ENCODE assay signal across 21 mouse cellular contexts in genomic region chr1:167382316-167382715, GRCm38 (mm10). TPM values are rescaled to one million over a fixed set of nuclear protein-coding genes. Genes with fewer than 3 reads are reported as not detected.
A peak's percentile ranks its signal among the peaks of the same experiment; 100 is the strongest.
DNase-seq lines count a peak whose midpoint lies in the region; ATAC-seq and TF ChIP-seq lines count a peak whose summit lies in the region.
"Had no signal": no experiment of that assay in that cellular context is flagged by ENCODE, and none has a peak within 500 bp of the region (broad histone marks: within the 10 kb centered on the region; RNA-seq: fewer than 3 reads in every experiment).

No protein-coding gene starts in this region.

- no peak for ATAC-seq in heart, embryonic 11.5 days (replicated peaks; ENCODE audit: insufficient number of reproducible peaks, low FRiP score, low TSS enrichment)
- no peak for ATAC-seq in intestine, embryonic 16.5 days
- ATAC-seq in liver, embryonic 14.5 days (ENCODE audit: insufficient read depth): no peak
- no peak for ATAC-seq in stomach, embryonic 16.5 days (ENCODE audit: insufficient read depth, low FRiP score)
- ATAC-seq in CD4-positive, CD25-positive, alpha-beta regulatory T cell, adult 4 months: no peak
- ATAC-seq: forebrain, embryonic 16.5 days; hindbrain, postnatal 0 days; midbrain, embryonic 16.5 days had no signal

- H3K4me3 ChIP-seq in heart, embryonic 11.5 days (ENCODE audit: low read depth, low read length): no peak overlapping the region
- H3K4me3 ChIP-seq in intestine, embryonic 16.5 days (ENCODE audit: low read length): no peak overlapping the region
- H3K4me3 ChIP-seq in liver, embryonic 14.5 days (ENCODE audit: insufficient read depth in 1 of 2, low read depth in 2 of 2, low read length in 2 of 2): peak overlapping the region in 1 of 2 experiments; percentile 34; a peak in 2 of 4 replicates
- no peak overlapping the region for H3K4me3 ChIP-seq in stomach, embryonic 16.5 days (replicated peaks; ENCODE audit: low read length)
- H3K4me3 ChIP-seq: embryonic facial prominence, embryonic 12.5 days had no signal

- peak overlapping the region; percentile 31; the same call in 1 of the 2 replicates for H3K27ac ChIP-seq in heart, embryonic 11.5 days (ENCODE audit: low read depth, low read length)
- peak overlapping the region; percentile 76 for H3K27ac ChIP-seq in intestine, embryonic 16.5 days (ENCODE audit: low read length)
- H3K27ac ChIP-seq in liver, embryonic 14.5 days: peak overlapping the region; percentile 99
- H3K27ac ChIP-seq in stomach, embryonic 16.5 days (ENCODE audit: low read length): peak overlapping the region; percentile 72
- H3K27ac ChIP-seq: embryonic facial prominence, embryonic 12.5 days; hindbrain, postnatal 0 days had no signal

- H3K4me1 ChIP-seq in heart, embryonic 11.5 days (ENCODE audit: control insufficient read depth, insufficient read depth, low read length): peaks cover 9% of the 10 kb centered on the region; the same call in 1 of the 2 replicates
- peaks cover 36% of the 10 kb centered on the region for H3K4me1 ChIP-seq in intestine, embryonic 16.5 days (ENCODE audit: control insufficient read depth, insufficient read depth, low read length)
- peaks cover 73 to 83% of the 10 kb centered on the region in 2 experiments for H3K4me1 ChIP-seq in liver, embryonic 14.5 days (replicated peaks; ENCODE audit: control insufficient read depth in 2 of 2, insufficient read depth in 2 of 2, low read length in 1 of 2)
- peaks cover 13% of the 10 kb centered on the region for H3K4me1 ChIP-seq in stomach, embryonic 16.5 days (ENCODE audit: control insufficient read depth, insufficient read depth, low read length)

- TF ChIP-seq EP300 in liver, embryonic 14.5 days (IDR thresholded peaks at IDR 0.05; ENCODE audit: low read depth): peak; percentile 31; the same call in 1 of the 2 replicates

- H3K4me2 ChIP-seq in heart, embryonic 11.5 days: peak overlapping the region; percentile 17
- no peak overlapping the region for H3K4me2 ChIP-seq in intestine, embryonic 16.5 days (ENCODE audit: low read depth, low read length)
- H3K4me2 ChIP-seq in liver, embryonic 14.5 days (ENCODE audit: low read depth): peak overlapping the region; percentile 81
- no peak overlapping the region for H3K4me2 ChIP-seq in stomach, embryonic 16.5 days (ENCODE audit: low read depth, low read length)
- H3K4me2 ChIP-seq: embryonic facial prominence, embryonic 12.5 days had no signal

- 84% methylated on average over 7 of the region's 7 CpGs for WGBS in heart, embryonic 11.5 days (ENCODE audit: insufficient replicate concordance)
- WGBS in intestine, embryonic 16.5 days: 60% methylated on average over 7 of the region's 7 CpGs
- 21% methylated on average over 7 of the region's 7 CpGs for WGBS in liver, embryonic 14.5 days (ENCODE audit: insufficient replicate concordance)
- 72% methylated on average over 7 of the region's 7 CpGs for WGBS in stomach, embryonic 16.5 days

- no peak overlapping the region for H3K9ac ChIP-seq in heart, embryonic 11.5 days (ENCODE audit: low read depth, low read length)
- H3K9ac ChIP-seq in intestine, embryonic 16.5 days (ENCODE audit: low read depth, low read length): no peak overlapping the region
- H3K9ac ChIP-seq in liver, embryonic 14.5 days (replicated peaks): peak overlapping the region; percentile 71
- H3K9ac ChIP-seq in stomach, embryonic 16.5 days (ENCODE audit: low read length): no peak overlapping the region; the same call in 1 of the 2 replicates
- H3K9ac ChIP-seq: embryonic facial prominence, embryonic 12.5 days had no signal

- TF ChIP-seq CTCF in liver, embryonic 14.5 days (IDR thresholded peaks at IDR 0.05; ENCODE audit: low read depth): peak; percentile 19; the same call in 1 of the 2 replicates

- no peak for DNase-seq in heart, adult 8-10 months (ENCODE audit: low spot score)
- peak in 1 of 3 experiments; percentile 59 for DNase-seq in liver, embryonic 14.5 days (ENCODE audit: low read depth in 3 of 3, low spot score in 3 of 3)
- no peak for DNase-seq in layer of hippocampus, postnatal 25 days (ENCODE audit: extremely low spot score in 1 of 2, low spot score in 1 of 2)
- DNase-seq: cerebellum, adult 9-10 months; gastrocnemius, postnatal 25 days; heart, postnatal 4 days; kidney, adult 8-10 months; kidney, postnatal 25 days; left cerebral cortex, postnatal 4 days; lung, postnatal 10 days; retina, postnatal 1 day; right cerebral cortex, postnatal 4 days; thymus, postnatal 36 days had no signal

- no peaks in the 10 kb centered on the region for H3K36me3 ChIP-seq in heart, embryonic 11.5 days (ENCODE audit: control insufficient read depth, insufficient read depth, low read length)
- H3K36me3 ChIP-seq in intestine, embryonic 16.5 days (ENCODE audit: control insufficient read depth, insufficient read depth, low read length): no peaks in the 10 kb centered on the region
- H3K36me3 ChIP-seq in liver, embryonic 14.5 days (replicated peaks; ENCODE audit: control insufficient read depth, insufficient read depth, low read depth): peaks cover 52% of the 10 kb centered on the region
- H3K36me3 ChIP-seq in stomach, embryonic 16.5 days (ENCODE audit: control insufficient read depth, insufficient read depth, low read length): no peaks in the 10 kb centered on the region
- H3K36me3 ChIP-seq: embryonic facial prominence, embryonic 12.5 days had no signal

- H3K9me3 ChIP-seq in heart, embryonic 11.5 days (replicated peaks; ENCODE audit: control insufficient read depth, low read length): no peaks in the 10 kb centered on the region
- no peaks in the 10 kb centered on the region for H3K9me3 ChIP-seq in intestine, embryonic 16.5 days (ENCODE audit: control insufficient read depth, low read length)
- H3K9me3 ChIP-seq in liver, embryonic 14.5 days (ENCODE audit: control insufficient read depth, low read length): no peaks in the 10 kb centered on the region
- no peaks in the 10 kb centered on the region for H3K9me3 ChIP-seq in stomach, embryonic 16.5 days (replicated peaks; ENCODE audit: control insufficient read depth, low read length)
- H3K9me3 ChIP-seq: embryonic facial prominence, embryonic 12.5 days had no signal

- H3K27me3 ChIP-seq in heart, embryonic 11.5 days (ENCODE audit: control insufficient read depth, insufficient read depth, low read length): no peaks in the 10 kb centered on the region
- no peaks in the 10 kb centered on the region for H3K27me3 ChIP-seq in intestine, embryonic 16.5 days (replicated peaks; ENCODE audit: control insufficient read depth, insufficient read depth, low read length)
- no peaks in the 10 kb centered on the region for H3K27me3 ChIP-seq in liver, embryonic 14.5 days (ENCODE audit: control insufficient read depth, insufficient read depth, low read length)
- no peaks in the 10 kb centered on the region for H3K27me3 ChIP-seq in stomach, embryonic 16.5 days (ENCODE audit: control insufficient read depth, insufficient read depth, low read length)
- H3K27me3 ChIP-seq: embryonic facial prominence, embryonic 12.5 days had no signal

RNA-seq across cellular contexts. Expression of gene Mgst3, which starts 11.3 kb away (rescaled TPM):
- 179 and 182 TPM in 2 replicates for polyA plus RNA-seq in heart, embryonic 11.5 days (2014; fragmentation: Nextera tagmentation; extraction: Ambion mirVana)
- 100 to 1,000 TPM; 345 to 380 (median 359) TPM for total RNA-seq in heart, adult 8-10 months (2022)
- polyA plus RNA-seq in intestine, embryonic 16.5 days (2015; fragmentation: Nextera tagmentation; extraction: Ambion mirVana): 379 and 381 TPM in 2 replicates
- 330 and 468 TPM in 2 replicates for polyA plus RNA-seq in liver, embryonic 14.5 days (2012; rRNA removed)
- 596 and 611 TPM in 2 replicates for polyA plus RNA-seq in liver, embryonic 14.5 days (2014; fragmentation: Nextera tagmentation; extraction: Ambion mirVana)
- 212 and 275 TPM in 2 replicates for polyA plus RNA-seq in stomach, embryonic 16.5 days (2015; fragmentation: Nextera tagmentation; extraction: Ambion mirVana)
- 1 to 10 TPM; 3.8 to 5.1 TPM for polyA plus RNA-seq in CD4-positive, CD25-positive, alpha-beta regulatory T cell, adult 4 months (2017; shearing (Covaris generic))
- total RNA-seq in layer of hippocampus, postnatal 25 days (2021): 10 to 100 TPM; 80.9 to 86.6 TPM

RNA-seq across cellular contexts. Expression of gene Aldh9a1, which starts 32.5 kb away (rescaled TPM):
- polyA plus RNA-seq in heart, embryonic 11.5 days (2014; fragmentation: Nextera tagmentation; extraction: Ambion mirVana): 35.6 and 35.7 TPM in 2 replicates
- total RNA-seq in heart, adult 8-10 months (2022): 10 to 100 TPM; 15.1 to 27.6 (median 20.4) TPM
- 204 and 245 TPM in 2 replicates for polyA plus RNA-seq in intestine, embryonic 16.5 days (2015; fragmentation: Nextera tagmentation; extraction: Ambion mirVana)
- polyA plus RNA-seq in liver, embryonic 14.5 days (2012; rRNA removed): 21.9 and 28.1 TPM in 2 replicates
- 52.5 and 59.9 TPM in 2 replicates for polyA plus RNA-seq in liver, embryonic 14.5 days (2014; fragmentation: Nextera tagmentation; extraction: Ambion mirVana)
- polyA plus RNA-seq in stomach, embryonic 16.5 days (2015; fragmentation: Nextera tagmentation; extraction: Ambion mirVana): 84.8 and 85.6 TPM in 2 replicates
- 10 to 100 TPM; 70.3 to 93.0 TPM for polyA plus RNA-seq in CD4-positive, CD25-positive, alpha-beta regulatory T cell, adult 4 months (2017; shearing (Covaris generic))
- 10 to 100 TPM; 21.4 to 21.5 TPM for total RNA-seq in layer of hippocampus, postnatal 25 days (2021)

Comparison
In these comparisons a context has a peak if more than half of its experiments do, and no peak if none do; other contexts are left out.
1. H3K27ac ChIP-seq: peak in every context shown above with its lines; median percentile 99 in liver, embryonic 14.5 days; 76 in intestine, embryonic 16.5 days; 72 in stomach, embryonic 16.5 days; 31 in heart, embryonic 11.5 days.
2. H3K4me2 ChIP-seq: peak in heart, embryonic 11.5 days (single experiment) and liver, embryonic 14.5 days (single experiment); none in intestine, embryonic 16.5 days (single experiment) and stomach, embryonic 16.5 days (single experiment).
3. RNA of gene Mgst3, which starts 11.3 kb away (polyA plus RNA-seq): 330 to 611 TPM in liver, embryonic 14.5 days, 379 to 381 TPM in intestine, embryonic 16.5 days, 212 to 275 TPM in stomach, embryonic 16.5 days and 179 to 182 TPM in heart, embryonic 11.5 days; 3.8 to 5.1 TPM in CD4-positive, CD25-positive, alpha-beta regulatory T cell, adult 4 months; every median in the first group is over 10 times any median in the second.